Mouse (Mus musculus): ENCODE data around the gene Tmem160. TPM values are rescaled to one million over a fixed set of nuclear protein-coding genes. Genes with fewer than 3 reads are reported as not detected.
A peak's percentile ranks its signal among the peaks of the same experiment; 100 is the strongest.

Tmem160 gene
- polyA plus RNA-seq, 1 experiment: 330 TPM

- H3K36me3 ChIP-seq (ENCODE audit: control insufficient read depth, insufficient read depth, low read length): no peaks in the 10 kb centered on the region
- no peak for TF ChIP-seq POLR2A (IDR thresholded peaks at IDR 0.05; ENCODE audit: low read depth, low read length)
- peak; percentile 95 for TF ChIP-seq CTCF (IDR thresholded peaks at IDR 0.05; ENCODE audit: extremely low read depth, insufficient read length, insufficient replicate concordance, low read depth, low read length)
- no peak overlapping the region for H3K27ac ChIP-seq (ENCODE audit: insufficient read depth, low read depth, low read length)
- 0 out of 2 replicates have a peak, but pooled peaks cover 2% of the 10 kb centered on the region for H3K27me3 ChIP-seq (ENCODE audit: control insufficient read depth, insufficient read depth, low read length)
- 1% methylated on average over 14 of the region's 14 CpGs for WGBS
- no peaks in the 10 kb centered on the region for H3K4me1 ChIP-seq (ENCODE audit: control insufficient read depth, insufficient read depth, insufficient read length, low read length)
- no peak overlapping the region for H3K4me3 ChIP-seq (ENCODE audit: low read depth, low read length)
These were observed 10.6 kb downstream of the Tmem160 start for GRCm38 (mm10) chr7:16463214-16463613.

GRCm38 (mm10) chr7:16465160-16465559, 12.6 kb downstream of the Tmem160 start:
- Histone ChIP-seq H3K36me3 (ENCODE audit: control insufficient read depth, insufficient read depth, low read length) (no peaks in the 10 kb centered on the region), H3K27ac (ENCODE audit: insufficient read depth, low read depth, low read length) (no peak overlapping the region), H3K4me3 (ENCODE audit: low read depth, low read length) (no peak overlapping the region), H3K4me1 (ENCODE audit: control insufficient read depth, insufficient read depth, insufficient read length, low read length) (peaks cover 3% of the 10 kb centered on the region; the same call in 1 of the 2 replicates), H3K27me3 (ENCODE audit: control insufficient read depth, insufficient read depth, low read length) (0 out of 2 replicates have a peak, but pooled peaks cover 2% of the 10 kb centered on the region)
- TF ChIP-seq CTCF (IDR thresholded peaks at IDR 0.05; ENCODE audit: extremely low read depth, insufficient read length, insufficient replicate concordance, low read depth, low read length) (peak; percentile 93; the same call in 1 of the 2 replicates), POLR2A (IDR thresholded peaks at IDR 0.05; ENCODE audit: low read depth, low read length) (no peak)
- WGBS: 5% methylated on average over 8 of the region's 8 CpGs

GRCm38 (mm10) chr7:16465568-16465967, 13.0 kb downstream of the Tmem160 start:
- no peak overlapping the region for H3K4me3 ChIP-seq (ENCODE audit: low read depth, low read length)
- no peak for TF ChIP-seq CTCF (IDR thresholded peaks at IDR 0.05; ENCODE audit: extremely low read depth, insufficient read length, insufficient replicate concordance, low read depth, low read length)
- no peak for TF ChIP-seq POLR2A (IDR thresholded peaks at IDR 0.05; ENCODE audit: low read depth, low read length)
- H3K36me3 ChIP-seq (ENCODE audit: control insufficient read depth, insufficient read depth, low read length): no peaks in the 10 kb centered on the region
- H3K27ac ChIP-seq (ENCODE audit: insufficient read depth, low read depth, low read length): no peak overlapping the region
- H3K27me3 ChIP-seq (ENCODE audit: control insufficient read depth, insufficient read depth, low read length): 0 out of 2 replicates have a peak, but pooled peaks cover 2% of the 10 kb centered on the region
- peaks cover 3% of the 10 kb centered on the region; the same call in 1 of the 2 replicates for H3K4me1 ChIP-seq (ENCODE audit: control insufficient read depth, insufficient read depth, insufficient read length, low read length)
- 93% methylated on average over 5 of the region's 5 CpGs for WGBS

GRCm38 (mm10) chr7:16466565-16466964, 14.0 kb downstream of the Tmem160 start:
- peak; percentile 48; the same call in 1 of the 2 replicates for TF ChIP-seq CTCF (IDR thresholded peaks at IDR 0.05; ENCODE audit: extremely low read depth, insufficient read length, insufficient replicate concordance, low read depth, low read length)
- TF ChIP-seq POLR2A (IDR thresholded peaks at IDR 0.05; ENCODE audit: low read depth, low read length): no peak
- no peaks in the 10 kb centered on the region for H3K36me3 ChIP-seq (ENCODE audit: control insufficient read depth, insufficient read depth, low read length)
- peaks cover 3% of the 10 kb centered on the region; the same call in 1 of the 2 replicates for H3K27me3 ChIP-seq (ENCODE audit: control insufficient read depth, insufficient read depth, low read length)
- peaks cover 3% of the 10 kb centered on the region; the same call in 1 of the 2 replicates for H3K4me1 ChIP-seq (ENCODE audit: control insufficient read depth, insufficient read depth, insufficient read length, low read length)
- no peak overlapping the region for H3K27ac ChIP-seq (ENCODE audit: insufficient read depth, low read depth, low read length)
- 68% methylated on average over 4 of the region's 4 CpGs for WGBS
- H3K4me3 ChIP-seq (ENCODE audit: low read depth, low read length): no peak overlapping the region

- no peaks in the 10 kb centered on the region for H3K36me3 ChIP-seq (ENCODE audit: control insufficient read depth, insufficient read depth, low read length)
- H3K27me3 ChIP-seq (ENCODE audit: control insufficient read depth, insufficient read depth, low read length): peaks cover 11% of the 10 kb centered on the region; the same call in 1 of the 2 replicates
- H3K4me3 ChIP-seq (ENCODE audit: low read depth, low read length): no peak overlapping the region
- H3K4me1 ChIP-seq (ENCODE audit: control insufficient read depth, insufficient read depth, insufficient read length, low read length): peaks cover 3% of the 10 kb centered on the region; the same call in 1 of the 2 replicates
- TF ChIP-seq POLR2A (IDR thresholded peaks at IDR 0.05; ENCODE audit: low read depth, low read length): no peak
- TF ChIP-seq CTCF (IDR thresholded peaks at IDR 0.05; ENCODE audit: extremely low read depth, insufficient read length, insufficient replicate concordance, low read depth, low read length): no peak
- H3K27ac ChIP-seq (ENCODE audit: insufficient read depth, low read depth, low read length): no peak overlapping the region
- 45% methylated on average over 5 of the region's 5 CpGs for WGBS
These were observed 15.5 kb downstream of the Tmem160 start for GRCm38 (mm10) chr7:16468115-16468514.

- peaks cover 7% of the 10 kb centered on the region for H3K4me1 ChIP-seq (ENCODE audit: control insufficient read depth, insufficient read depth, insufficient read length, low read length)
- H3K27ac ChIP-seq (ENCODE audit: insufficient read depth, low read depth, low read length): no peak overlapping the region
- no peak overlapping the region for H3K4me3 ChIP-seq (ENCODE audit: low read depth, low read length)
- H3K27me3 ChIP-seq (ENCODE audit: control insufficient read depth, insufficient read depth, low read length): peaks cover 41% of the 10 kb centered on the region
- no peaks in the 10 kb centered on the region for H3K36me3 ChIP-seq (ENCODE audit: control insufficient read depth, insufficient read depth, low read length)
- WGBS: 54% methylated on average over 9 of the region's 9 CpGs
- no peak for TF ChIP-seq POLR2A (IDR thresholded peaks at IDR 0.05; ENCODE audit: low read depth, low read length)
- peak; percentile 27; the same call in 1 of the 2 replicates for TF ChIP-seq CTCF (IDR thresholded peaks at IDR 0.05; ENCODE audit: extremely low read depth, insufficient read length, insufficient replicate concordance, low read depth, low read length)
These were observed 19.0 kb downstream of the Tmem160 start for GRCm38 (mm10) chr7:16471549-16471948.

GRCm38 (mm10) chr7:16472116-16472709, 19.6 kb downstream of the Tmem160 start:
- TF ChIP-seq CTCF (IDR thresholded peaks at IDR 0.05; ENCODE audit: extremely low read depth, insufficient read length, insufficient replicate concordance, low read depth, low read length) (no peak), POLR2A (IDR thresholded peaks at IDR 0.05; ENCODE audit: low read depth, low read length) (no peak)
- WGBS: 27% methylated on average over 17 of the region's 17 CpGs
- Histone ChIP-seq H3K36me3 (ENCODE audit: control insufficient read depth, insufficient read depth, low read length) (no peaks in the 10 kb centered on the region), H3K4me3 (ENCODE audit: low read depth, low read length) (no peak overlapping the region), H3K27me3 (ENCODE audit: control insufficient read depth, insufficient read depth, low read length) (peaks cover 44% of the 10 kb centered on the region), H3K27ac (ENCODE audit: insufficient read depth, low read depth, low read length) (no peak overlapping the region), H3K4me1 (ENCODE audit: control insufficient read depth, insufficient read depth, insufficient read length, low read length) (peaks cover 7% of the 10 kb centered on the region)
